Mouse (Mus musculus): Measurements from ENCODE around the gene Iqgap2. TPM values are rescaled to one million over a fixed set of nuclear protein-coding genes. Genes with fewer than 3 reads are reported as not detected.

The Iqgap2 gene
- total and polyA plus RNA-seq, 3 experiments = 0.08 to 0.14 (median 0.11) TPM

- Histone ChIP-seq H3K9ac (ENCODE audit: insufficient read depth, low read depth) (no peak overlapping the region), H3K4me3 (replicated peaks in 1 of 3; ENCODE audit: low read depth in 2 of 3, low read length in 2 of 3, poor library complexity in 1 of 3) (no peak overlapping the region), H3K27me3 (replicated peaks) (no peaks in the 10 kb centered on the region), H3K9me3 (replicated peaks; ENCODE audit: low read length) (no peaks in the 10 kb centered on the region), H3K4me2 (ENCODE audit: insufficient read depth, low read depth, poor library complexity, severe bottlenecking) (no peak overlapping the region), H3K79me2 (replicated peaks; ENCODE audit: control insufficient read depth, extremely low read depth, insufficient read depth, poor library complexity, severe bottlenecking) (no peaks in the 10 kb centered on the region), H3K27ac (ENCODE audit: insufficient read depth, low read depth) (no peak overlapping the region), H3K36me3 (replicated peaks in 1 of 2; ENCODE audit: control insufficient read depth in 1 of 2, insufficient read depth in 1 of 2, low read length in 1 of 2) (no peaks in the 10 kb centered on the region), H3K4me1 (ENCODE audit: control insufficient read depth in 1 of 2, insufficient read depth in 2 of 2) (peaks cover 0 to 35% of the 10 kb centered on the region in 2 experiments; a peak in 2 of 4 replicates)
- TF ChIP-seq NELFE (IDR thresholded peaks at IDR 0.05; ENCODE audit: low read depth, low read length) (no peak), USF1 (IDR thresholded peaks at IDR 0.05; ENCODE audit: low read depth, low read length) (no peak), TCF12 (IDR thresholded peaks at IDR 0.05; ENCODE audit: low read depth, low read length) (no peak), JUN (IDR thresholded peaks at IDR 0.05; ENCODE audit: insufficient read depth, low read depth, low read length) (no peak), RCOR1 (conservative IDR thresholded peaks at IDR 0.05; ENCODE audit: low read depth, low read length) (no peak), MAZ (IDR thresholded peaks at IDR 0.05; ENCODE audit: low read depth, low read length) (no peak), POLR2A (IDR thresholded peaks at IDR 0.05; ENCODE audit: low read depth, low read length) (no peak), KAT2A (IDR thresholded peaks at IDR 0.05; ENCODE audit: insufficient replicate concordance, low read length) (no peak), ETS1 (conservative IDR thresholded peaks at IDR 0.05; ENCODE audit: low read depth, low read length) (no peak), CHD2 (IDR thresholded peaks at IDR 0.05; ENCODE audit: low read length) (no peak), ELF1 (IDR thresholded peaks at IDR 0.05; ENCODE audit: low read depth, low read length) (no peak)
- in situ Hi-C loops (cut with MboI; ENCODE audit: low pct_ligation_motif_present, low pct_unique_long_range_greater_than_20kb, low sequenced_read_pairs) (no loop called here), dilution Hi-C loops (cut with MboI; ENCODE audit: extremely low pct_ligation_motif_present, extremely low pct_unique_long_range_greater_than_20kb, low sequenced_read_pairs) (no loop called here)
- DNase-seq (ENCODE audit: extremely low read depth) = no peak
Observed at GRCm38 (mm10) chr13:95779261-95779660, 112.5 kb downstream of the Iqgap2 start.

GRCm38 (mm10) chr13:95778761-95779161 lies 113.0 kb downstream of the Iqgap2 start:
- TF ChIP-seq MAX (IDR thresholded peaks at IDR 0.05; ENCODE audit: low read length) = no peak
- TF ChIP-seq JUN (IDR thresholded peaks at IDR 0.05; ENCODE audit: insufficient read depth, low read depth, low read length) = no peak
- TF ChIP-seq RCOR1 (conservative IDR thresholded peaks at IDR 0.05; ENCODE audit: low read depth, low read length) = no peak
- TF ChIP-seq CHD2 (IDR thresholded peaks at IDR 0.05; ENCODE audit: low read length) = no peak
- TF ChIP-seq TBP (conservative IDR thresholded peaks at IDR 0.05; ENCODE audit: low read depth, low read length) = no peak
- no peak for TF ChIP-seq PAX5 (IDR thresholded peaks at IDR 0.05; ENCODE audit: low read length)
- no peak for TF ChIP-seq RAD21 (IDR thresholded peaks at IDR 0.05; ENCODE audit: low read depth, low read length)
- TF ChIP-seq MEF2A (IDR thresholded peaks at IDR 0.05; ENCODE audit: borderline replicate concordance, low read depth, low read length) = no peak
- no peak for TF ChIP-seq MYC (IDR thresholded peaks at IDR 0.05; ENCODE audit: low read depth, low read length)
- no peak for TF ChIP-seq MAZ (IDR thresholded peaks at IDR 0.05; ENCODE audit: low read depth, low read length)
- no peak for TF ChIP-seq USF1 (IDR thresholded peaks at IDR 0.05; ENCODE audit: low read depth, low read length)
- no peak for TF ChIP-seq GABPA (IDR thresholded peaks at IDR 0.05; ENCODE audit: insufficient replicate concordance, low read depth, low read length)
- no peak for TF ChIP-seq POLR2A (IDR thresholded peaks at IDR 0.05; ENCODE audit: low read depth, low read length)
- no peak for TF ChIP-seq ZNF384 (IDR thresholded peaks at IDR 0.05; ENCODE audit: low read depth, low read length)
- Histone ChIP-seq H3K27me3 (replicated peaks) (no peaks in the 10 kb centered on the region), H3K4me2 (ENCODE audit: insufficient read depth, low read depth, poor library complexity, severe bottlenecking) (no peak overlapping the region), H3K9ac (ENCODE audit: insufficient read depth, low read depth) (no peak overlapping the region), H3K36me3 (replicated peaks in 1 of 2; ENCODE audit: control insufficient read depth in 1 of 2, insufficient read depth in 1 of 2, low read length in 1 of 2) (no peaks in the 10 kb centered on the region), H3K9me3 (replicated peaks; ENCODE audit: low read length) (no peaks in the 10 kb centered on the region), H3K4me3 (replicated peaks in 1 of 3; ENCODE audit: low read depth in 2 of 3, low read length in 2 of 3, poor library complexity in 1 of 3) (no peak overlapping the region), H3K27ac (ENCODE audit: insufficient read depth, low read depth) (no peak overlapping the region), H3K79me2 (replicated peaks; ENCODE audit: control insufficient read depth, extremely low read depth, insufficient read depth, poor library complexity, severe bottlenecking) (no peaks in the 10 kb centered on the region), H3K4me1 (ENCODE audit: control insufficient read depth in 1 of 2, insufficient read depth in 2 of 2) (peaks cover 0 to 35% of the 10 kb centered on the region in 2 experiments; a peak in 2 of 4 replicates)
- DNase-seq (ENCODE audit: extremely low read depth) = no peak
- dilution Hi-C loops (cut with MboI; ENCODE audit: extremely low pct_ligation_motif_present, extremely low pct_unique_long_range_greater_than_20kb, low sequenced_read_pairs) = no loop called here
- in situ Hi-C loops (cut with MboI; ENCODE audit: low pct_ligation_motif_present, low pct_unique_long_range_greater_than_20kb, low sequenced_read_pairs) = no loop called here
